Mouse (Mus musculus): Measurements from ENCODE around the gene Slc25a28. TPM values are rescaled to one million over a fixed set of nuclear protein-coding genes. Genes with fewer than 3 reads are reported as not detected.

The Slc25a28 gene
- 16.3 and 25.9 TPM in 2 replicates for total RNA-seq (2015; ENCODE audit: low replicate concordance)
- total RNA-seq (2017; ENCODE audit: low replicate concordance): 8.5 and 17.5 TPM in 2 replicates

GRCm38 (mm10) chr19:43674730-43675524, at the start of gene Slc25a28:
Gene Slc25a28, minus strand, starts transcription at chr19:43674881.
- ATAC-seq (replicated peaks; ENCODE audit: low FRiP score, poor library complexity, severe bottlenecking): peak; percentile 91

- no peak for ATAC-seq (replicated peaks; ENCODE audit: low FRiP score, poor library complexity, severe bottlenecking)
Observed at GRCm38 (mm10) chr19:43724194-43724593, 49.5 kb upstream of the Slc25a28 start.

GRCm38 (mm10) chr19:43723501-43723900, 48.8 kb upstream of the Slc25a28 start:
- no peak for ATAC-seq (replicated peaks; ENCODE audit: low FRiP score, poor library complexity, severe bottlenecking)

- ATAC-seq (replicated peaks; ENCODE audit: low FRiP score, poor library complexity, severe bottlenecking): no peak
Observed at GRCm38 (mm10) chr19:43722891-43723290, 48.2 kb upstream of the Slc25a28 start.

- ATAC-seq (replicated peaks; ENCODE audit: low FRiP score, poor library complexity, severe bottlenecking): no peak
Observed at GRCm38 (mm10) chr19:43720061-43720460, 45.4 kb upstream of the Slc25a28 start.

- ATAC-seq (replicated peaks; ENCODE audit: low FRiP score, poor library complexity, severe bottlenecking): no peak
Observed at GRCm38 (mm10) chr19:43711971-43712370, 37.3 kb upstream of the Slc25a28 start.

- ATAC-seq (replicated peaks; ENCODE audit: low FRiP score, poor library complexity, severe bottlenecking): no peak
Observed at GRCm38 (mm10) chr19:43711159-43711916, 36.7 kb upstream of the Slc25a28 start.

GRCm38 (mm10) chr19:43709317-43709716, 34.6 kb upstream of the Slc25a28 start:
- ATAC-seq (replicated peaks; ENCODE audit: low FRiP score, poor library complexity, severe bottlenecking): no peak

GRCm38 (mm10) chr19:43708206-43708605, 33.5 kb upstream of the Slc25a28 start:
- ATAC-seq (replicated peaks; ENCODE audit: low FRiP score, poor library complexity, severe bottlenecking): no peak

- no peak for ATAC-seq (replicated peaks; ENCODE audit: low FRiP score, poor library complexity, severe bottlenecking)
Observed at GRCm38 (mm10) chr19:43704787-43705497, 30.3 kb upstream of the Slc25a28 start.

GRCm38 (mm10) chr19:43704211-43704610, 29.5 kb upstream of the Slc25a28 start:
- ATAC-seq (replicated peaks; ENCODE audit: low FRiP score, poor library complexity, severe bottlenecking): no peak

- no peak for ATAC-seq (replicated peaks; ENCODE audit: low FRiP score, poor library complexity, severe bottlenecking)
Observed at GRCm38 (mm10) chr19:43699763-43700155, 25.1 kb upstream of the Slc25a28 start.

- no peak for ATAC-seq (replicated peaks; ENCODE audit: low FRiP score, poor library complexity, severe bottlenecking)
Observed at GRCm38 (mm10) chr19:43699021-43699762, 24.5 kb upstream of the Slc25a28 start.

GRCm38 (mm10) chr19:43697666-43698370, 23.1 kb upstream of the Slc25a28 start:
- ATAC-seq (replicated peaks; ENCODE audit: low FRiP score, poor library complexity, severe bottlenecking): no peak

- no peak for ATAC-seq (replicated peaks; ENCODE audit: low FRiP score, poor library complexity, severe bottlenecking)
Observed at GRCm38 (mm10) chr19:43695514-43695964, 20.9 kb upstream of the Slc25a28 start.

- ATAC-seq (replicated peaks; ENCODE audit: low FRiP score, poor library complexity, severe bottlenecking): no peak
Observed at GRCm38 (mm10) chr19:43692815-43693214, 18.1 kb upstream of the Slc25a28 start.

- peak; percentile 99 for ATAC-seq (replicated peaks; ENCODE audit: low FRiP score, poor library complexity, severe bottlenecking)
Observed at GRCm38 (mm10) chr19:43689419-43690246, 15.0 kb upstream of the Slc25a28 start, which contains the start of gene Entpd7. Gene Entpd7, plus strand, starts transcription at chr19:43689672.

GRCm38 (mm10) chr19:43681541-43681940, 6.9 kb upstream of the Slc25a28 start:
- ATAC-seq (replicated peaks; ENCODE audit: low FRiP score, poor library complexity, severe bottlenecking): no peak

Measured in erythroid progenitor cell, adult 5-6 weeks (primary cell).